Mouse (Mus musculus) B cell, adult 62 days (primary cell): ENCODE results near the gene Cachd1. TPM values are rescaled to one million over a fixed set of nuclear protein-coding genes. Genes with fewer than 3 reads are reported as not detected.

ENCODE experiments used
- total RNA-seq: library from RNA; stranded (reverse); gene quantifications from 4 replicates; pipeline ENCODE4 v1.2.4, GENCODE M21; 2023

Gene Cachd1
- total RNA-seq = not detected in 4 replicates

DNA sequence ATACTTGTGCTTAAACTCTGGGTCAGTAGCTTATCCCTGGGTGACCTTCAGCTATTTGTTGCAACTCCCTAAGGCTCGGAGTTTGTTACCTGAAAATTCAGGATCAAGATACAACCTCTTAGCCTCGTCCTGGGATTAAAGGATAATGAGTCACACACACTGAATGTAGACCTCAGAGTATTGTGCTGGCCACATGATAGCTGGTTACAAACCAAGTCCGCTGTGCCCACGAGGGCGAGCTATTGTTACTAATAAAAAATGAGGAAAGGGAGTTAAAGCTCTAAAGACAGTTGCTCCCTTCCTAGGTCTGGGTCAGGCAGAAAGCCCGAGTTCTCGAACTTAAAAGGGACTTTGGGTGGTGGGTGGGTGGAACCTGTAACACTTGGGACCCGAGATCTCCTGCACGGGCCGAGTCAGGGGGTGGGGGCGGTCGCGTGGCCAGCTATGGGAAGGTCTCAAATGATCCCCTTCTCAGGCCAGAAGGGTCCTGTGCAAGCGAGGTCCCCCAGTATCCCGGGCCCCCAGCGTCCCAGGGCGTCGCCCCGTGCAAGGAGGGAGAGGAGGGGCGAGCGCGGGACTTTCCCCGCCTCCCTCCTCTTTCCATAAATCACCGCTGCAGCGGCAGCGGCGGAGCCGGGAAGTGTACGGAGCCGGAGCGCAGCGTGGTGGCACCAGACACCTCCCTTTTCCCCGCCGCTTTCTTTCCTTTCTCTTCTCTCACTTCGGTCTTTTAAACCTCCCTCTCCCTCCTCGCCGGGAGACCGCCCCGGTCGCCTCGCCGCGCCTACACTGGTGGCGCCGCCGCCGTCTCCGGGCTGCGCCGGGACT is at the start of gene Cachd1:
Gene Cachd1 (plus strand): TSS at position 633 of the 828 bp plus-strand sequence.

DNA sequence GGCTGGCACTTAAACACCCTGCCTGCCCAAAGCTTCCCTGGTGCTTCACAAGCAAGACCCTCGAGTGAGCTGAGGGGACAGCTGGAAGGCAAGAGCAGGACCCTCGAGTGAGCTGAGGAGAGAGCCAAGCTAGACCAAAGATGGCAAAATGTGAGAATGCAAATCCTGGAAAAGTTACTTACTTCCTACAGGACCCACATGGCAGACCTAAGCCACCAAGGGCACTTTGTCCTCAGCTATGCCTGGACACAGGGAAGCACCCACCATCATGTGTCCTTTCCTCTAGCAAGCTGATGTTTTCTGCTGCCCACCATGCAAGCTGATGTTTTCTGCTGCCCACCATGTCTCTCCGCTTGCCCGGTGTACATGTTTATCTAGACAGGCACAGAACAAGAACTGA is 244.1 kb downstream of the Cachd1 start, which contains the start of gene Gm10577:
Gene Gm10577 (minus strand): TSS at position 101 of the 400 bp plus-strand sequence.

DNA sequence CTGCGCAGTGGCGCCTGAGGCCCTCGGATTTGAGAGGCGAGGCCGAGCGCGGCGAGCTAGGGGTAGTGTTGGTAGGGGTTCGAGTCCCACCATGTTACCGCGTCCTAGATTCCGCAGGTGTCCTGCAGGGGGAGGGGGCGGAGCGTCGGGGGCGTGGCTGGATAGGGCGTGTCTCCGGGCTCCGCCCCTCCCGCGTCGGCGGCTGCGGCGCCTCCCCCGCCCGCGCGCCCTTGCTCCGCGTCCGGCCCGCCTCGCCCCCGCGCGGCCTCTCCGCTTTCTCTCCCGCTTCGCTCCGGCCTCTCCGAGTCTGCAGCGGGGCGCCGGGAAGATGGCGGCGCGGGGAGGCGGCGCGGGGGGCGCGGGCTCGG is 292.3 kb downstream of the Cachd1 start, which contains the start of gene Raver2:
Gene Raver2 (plus strand): TSS at position 198 of the 368 bp plus-strand sequence.

Other genes starting within 250 kb of the Cachd1 start
- not detected in 4 replicates for gene Gm10577, start 244.0 kb downstream of the Cachd1 start, total RNA-seq